Mouse (Mus musculus) liver (tissue): ENCODE measurements around the gene Cenpi.
"Not testable (repeated sequence)": the region's sequence is repeated elsewhere in the genome, so short reads cannot be mapped to it uniquely, and the experiment has no call there.

Source experiments
- DNase-seq: peaks from one replicate; pipeline ENCODE4 v3.0.0-alpha.2; 2020; ENCODE audit warnings: mixed read lengths

The Cenpi gene

DNA sequence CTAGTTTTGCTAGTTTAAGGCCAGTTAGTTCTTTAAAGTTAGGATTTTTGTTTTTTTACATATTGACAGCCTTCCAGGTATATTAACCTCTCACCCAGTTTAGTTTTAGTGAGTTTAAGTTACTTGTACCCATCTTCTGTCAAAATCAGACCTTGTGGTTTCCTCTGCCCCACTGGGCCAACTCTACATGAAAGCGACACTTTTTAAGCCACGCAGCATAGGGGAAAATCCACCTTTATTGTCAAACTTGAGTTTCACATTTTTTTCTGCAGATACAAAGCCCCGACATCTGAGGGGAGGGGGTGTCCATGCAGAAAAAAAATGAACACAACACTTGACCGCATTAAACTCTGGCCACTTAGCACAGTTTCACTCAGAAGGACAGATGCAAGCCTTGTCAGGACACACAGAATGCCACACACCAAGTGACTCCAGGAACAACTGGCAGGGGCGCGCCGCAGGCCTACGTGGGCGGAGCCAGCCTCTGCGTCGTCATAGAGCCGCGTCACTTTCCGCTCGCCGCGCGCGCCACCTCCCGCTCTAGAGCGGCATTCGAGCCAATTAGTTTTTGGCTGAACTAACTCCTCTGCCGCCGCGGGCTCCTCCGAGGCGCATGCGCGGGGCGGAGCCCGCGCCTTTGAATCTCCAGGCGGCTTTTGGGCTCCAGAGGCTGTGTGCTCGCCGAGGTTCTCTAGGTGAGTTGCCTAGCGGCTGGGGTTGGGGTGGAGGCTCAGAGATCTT is at the start of gene Cenpi:
Gene Cenpi (plus strand): TSS at position 551 of the 741 bp plus-strand sequence.
- peak; percentile 92 for DNase-seq

- DNase-seq = no peak
Observed at GRCm38 (mm10) chrX:134261191-134261590, 46.7 kb upstream of the Cenpi start.

DNA sequence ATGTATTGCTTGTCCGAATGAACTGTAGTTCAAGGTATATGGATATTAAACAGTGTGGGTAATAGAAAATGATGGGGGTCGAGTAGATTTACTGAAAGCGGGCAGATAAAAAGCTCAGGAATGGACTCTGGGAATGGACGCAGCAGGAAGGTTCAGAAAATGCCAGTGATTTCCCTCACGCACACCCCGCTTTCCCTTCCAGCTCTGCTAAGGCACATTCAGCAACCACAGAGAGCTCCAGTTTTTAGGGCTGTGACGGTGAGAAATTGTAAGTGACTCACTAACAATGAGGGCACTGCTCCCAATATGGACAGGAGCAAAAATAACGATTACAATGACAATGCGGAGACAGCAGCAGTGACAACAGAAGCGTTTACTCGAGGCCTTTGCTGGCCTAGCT is 45.8 kb upstream of the Cenpi start:
- DNase-seq = no peak

GRCm38 (mm10) chrX:134275715-134276114 is 32.2 kb upstream of the Cenpi start:
- peak; percentile 6 for DNase-seq

- DNase-seq = peak; percentile 79
Observed at GRCm38 (mm10) chrX:134276275-134277160, 31.4 kb upstream of the Cenpi start, which contains the start of gene Trmt2b. TSS of gene Trmt2b (minus strand) at chrX:134276984.

DNA sequence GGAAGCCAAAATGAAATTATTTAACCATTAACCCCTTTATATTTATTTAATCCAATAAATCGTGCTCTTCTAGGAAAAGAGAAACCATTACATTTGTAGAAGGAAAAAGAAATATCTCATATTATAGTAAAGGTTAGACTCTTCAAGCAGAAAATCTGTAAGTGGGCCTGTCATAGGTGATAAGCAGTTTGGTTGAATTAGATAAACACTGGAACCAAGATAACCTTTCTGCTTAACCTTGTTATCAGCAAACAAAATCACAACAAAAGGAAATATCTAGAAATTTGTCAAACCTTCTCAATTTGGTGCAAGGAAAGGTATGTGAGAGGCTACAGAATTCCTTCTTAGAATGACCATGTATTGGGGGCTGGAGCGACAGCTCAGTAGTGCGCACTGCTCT is 27.4 kb upstream of the Cenpi start:
- DNase-seq = no peak

- no peak for DNase-seq
Observed at GRCm38 (mm10) chrX:134285102-134285501, 22.8 kb upstream of the Cenpi start.

DNA sequence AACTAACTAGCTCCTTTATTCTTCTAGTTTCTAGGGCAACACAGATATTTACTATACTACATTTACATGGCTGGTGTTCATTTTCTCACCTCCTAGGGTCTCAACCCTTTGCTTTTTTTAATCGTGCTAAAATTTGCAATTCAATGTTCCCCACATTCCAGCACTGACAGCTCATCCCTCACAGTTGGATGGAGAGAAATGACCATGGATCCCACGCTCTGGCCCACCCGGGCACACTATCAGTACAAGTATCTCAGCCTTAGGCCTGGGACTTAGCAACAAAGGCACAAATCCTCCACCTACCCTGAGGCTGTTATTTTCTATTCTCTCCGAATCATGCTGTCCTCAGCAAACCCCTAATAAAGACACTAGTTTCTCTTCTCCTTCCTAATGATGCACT is 22.1 kb upstream of the Cenpi start:
- no peak for DNase-seq

DNA sequence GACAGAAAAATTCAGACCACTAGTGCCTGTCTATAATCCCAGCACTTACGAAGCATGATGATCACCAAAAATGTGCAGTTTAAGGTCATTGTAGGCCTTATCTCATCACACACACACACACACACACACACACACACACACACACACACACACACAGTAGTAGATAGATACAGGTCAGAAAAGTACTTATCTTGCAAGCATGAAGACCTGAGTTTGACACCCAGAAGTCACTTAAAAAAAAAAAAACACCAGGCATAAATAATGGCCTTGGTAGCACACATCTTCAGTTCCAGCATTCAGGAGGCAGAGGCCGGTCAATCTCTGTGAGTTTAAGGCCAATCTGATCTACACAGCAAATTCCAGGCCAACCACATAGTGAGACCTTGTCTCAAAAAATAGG is 20.6 kb upstream of the Cenpi start:
- DNase-seq = no peak

DNA sequence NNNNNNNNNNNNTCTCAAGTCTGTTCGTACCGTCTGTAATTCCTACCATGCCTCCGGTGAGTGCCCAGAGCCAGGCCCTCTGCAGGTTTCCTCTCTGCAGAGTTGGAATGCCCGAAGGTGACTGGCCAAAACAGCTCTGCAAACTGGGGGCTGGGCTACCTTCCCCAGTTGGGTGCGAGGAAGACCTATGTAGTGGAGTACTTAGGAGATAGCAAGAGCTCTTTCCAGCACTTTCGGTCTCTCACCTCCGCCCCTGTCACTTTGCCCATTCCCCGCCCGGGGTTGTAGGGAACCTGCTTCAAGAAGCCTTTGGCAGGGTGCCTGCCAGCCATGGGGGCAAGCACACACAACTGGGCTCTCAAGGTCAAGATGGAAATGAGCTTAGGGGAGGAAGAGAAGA is 11.6 kb upstream of the Cenpi start:
- DNase-seq = no peak

GRCm38 (mm10) chrX:134296737-134297136 is 11.1 kb upstream of the Cenpi start:
- DNase-seq = no peak

GRCm38 (mm10) chrX:134297195-134297594 is 10.7 kb upstream of the Cenpi start:
- no peak for DNase-seq

DNA sequence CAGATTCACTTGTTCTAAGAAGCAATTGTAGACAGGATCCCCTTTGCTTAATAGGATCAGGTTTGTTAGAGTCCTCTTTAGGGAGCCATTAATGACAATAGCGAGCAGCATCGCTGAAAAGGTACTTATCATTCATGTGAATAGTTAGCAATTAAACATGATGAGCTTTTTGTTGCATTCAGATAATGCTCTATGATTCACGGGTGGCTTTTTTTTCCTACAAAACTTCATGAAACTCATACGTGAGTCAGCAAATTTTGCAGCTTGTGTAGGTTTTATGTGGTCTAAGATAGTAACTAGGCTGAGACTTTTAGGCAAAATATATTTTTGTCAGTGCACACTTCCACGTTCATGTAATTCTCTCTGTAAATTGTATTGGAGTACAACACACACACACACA is 7.7 kb upstream of the Cenpi start:
- no peak for DNase-seq

DNA sequence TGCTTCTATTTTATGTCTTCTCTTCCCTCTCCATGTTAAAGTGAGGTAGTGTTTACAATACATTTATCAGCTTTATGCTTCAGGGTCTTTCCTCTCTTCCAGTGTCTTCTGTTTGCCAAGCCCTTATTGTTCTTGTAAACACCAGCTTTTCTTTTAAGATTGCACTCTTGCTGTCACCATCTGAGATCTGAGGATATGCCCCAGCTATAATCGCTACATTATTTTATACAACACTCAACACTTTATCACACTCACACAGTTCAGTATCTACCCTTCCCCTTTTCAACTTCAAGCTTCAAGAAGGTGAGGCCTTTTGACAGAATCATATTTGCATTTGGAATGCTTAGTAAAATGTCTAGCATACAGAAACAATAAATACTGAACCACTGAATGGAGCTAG is 4.6 kb upstream of the Cenpi start:
- DNase-seq = no peak

DNA sequence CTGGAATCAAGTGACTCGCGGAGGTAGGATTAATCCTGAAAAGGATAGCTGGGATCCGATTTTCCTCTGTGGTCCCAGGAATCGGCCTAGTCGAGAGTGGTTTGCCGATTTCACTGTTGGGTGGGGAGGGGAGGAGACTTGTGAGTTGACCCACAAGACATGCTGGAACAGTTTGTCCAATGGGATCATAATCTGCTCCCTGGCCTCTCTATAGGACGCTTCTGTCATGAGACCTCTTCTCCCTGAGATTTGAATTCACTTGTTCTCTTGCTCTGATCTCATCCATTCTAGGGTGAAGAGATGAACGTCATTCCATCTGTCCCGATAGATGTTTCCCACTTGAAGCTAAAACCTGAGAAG is 371 bp downstream of the Cenpi start:
- no peak for DNase-seq

GRCm38 (mm10) chrX:134311193-134311592 is 3.3 kb downstream of the Cenpi start:
- DNase-seq = not testable (repeated sequence)

GRCm38 (mm10) chrX:134319153-134319932 is 11.5 kb downstream of the Cenpi start:
- peak; percentile 33 for DNase-seq

GRCm38 (mm10) chrX:134333280-134333679 is 25.4 kb downstream of the Cenpi start:
- DNase-seq = peak; percentile 34

GRCm38 (mm10) chrX:134342735-134343134 is 34.9 kb downstream of the Cenpi start:
- DNase-seq = no peak

DNA sequence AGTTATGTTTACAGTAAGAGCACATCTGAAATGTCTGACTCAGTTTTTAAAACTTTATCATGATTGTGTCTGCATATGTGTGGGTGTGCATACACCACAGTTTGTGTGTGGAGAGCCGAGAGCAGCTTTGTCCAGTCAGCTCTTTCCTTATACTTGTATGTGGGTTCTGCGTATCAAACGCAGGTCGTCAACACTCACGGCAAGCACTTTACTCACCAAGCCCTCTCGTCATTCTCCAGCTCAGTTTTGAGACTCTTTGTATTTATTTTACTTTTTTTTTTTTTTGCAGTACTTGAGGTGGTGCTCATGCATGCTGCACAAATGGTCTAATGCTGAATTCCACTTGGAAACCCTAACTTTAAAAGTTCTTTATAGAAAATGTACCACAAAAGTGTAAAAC is 42.3 kb downstream of the Cenpi start:
- DNase-seq = no peak

DNA sequence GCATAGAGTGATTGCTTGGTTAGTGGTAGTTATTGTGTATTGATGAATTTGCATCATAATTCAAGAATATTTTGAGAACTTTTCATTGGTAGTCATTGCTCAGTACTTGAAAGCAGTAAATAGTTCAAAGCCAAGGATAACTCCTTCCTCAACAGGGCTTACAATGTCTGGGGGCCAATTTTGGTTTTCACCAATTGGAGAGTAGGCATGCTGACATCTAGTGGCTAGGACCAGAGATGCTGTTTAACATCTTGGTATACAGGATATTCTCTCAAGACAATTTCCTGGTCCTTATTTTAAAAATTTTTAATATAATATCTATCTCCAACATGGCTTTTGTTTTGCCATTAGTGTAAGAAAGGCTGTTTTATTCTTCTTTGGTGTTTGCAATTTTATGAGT is 46.0 kb downstream of the Cenpi start:
- DNase-seq = no peak

- DNase-seq = no peak
Observed at GRCm38 (mm10) chrX:134359336-134359735, 51.5 kb downstream of the Cenpi start.

DNA sequence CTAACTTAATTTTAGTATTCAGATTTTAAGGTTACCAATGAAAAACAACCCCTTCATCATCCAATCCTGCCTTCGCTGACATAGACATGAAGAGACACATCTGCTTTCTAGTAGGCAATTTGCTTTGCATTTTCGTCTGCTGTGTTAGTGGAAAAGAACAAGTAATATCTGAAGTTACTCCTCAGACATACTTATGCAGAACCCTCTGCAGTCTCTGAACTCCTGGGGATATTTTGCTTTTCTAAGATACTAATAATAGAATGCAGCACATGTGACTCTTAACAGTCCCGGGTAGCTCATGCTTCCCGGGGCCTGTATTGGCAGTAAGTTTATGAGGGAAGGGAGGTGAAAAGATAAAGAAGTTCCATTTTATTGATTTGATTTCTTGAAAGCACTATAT is 54.3 kb downstream of the Cenpi start:
- no peak for DNase-seq
